Mouse (Mus musculus) adrenal gland, postnatal 36 days (tissue): ENCODE data around the gene Zcchc24. TPM values are rescaled to one million over a fixed set of nuclear protein-coding genes. Genes with fewer than 3 reads are reported as not detected.
A peak's percentile ranks its signal among the peaks of the same experiment; 100 is the strongest.

ENCODE experiments used
- DNase-seq, 2 experiments: peaks; one replicate each; pipeline ENCODE4 v3.0.0; 2021; ENCODE audit warnings: mixed read lengths in 1 of 2
- total RNA-seq, 2 experiments: library from RNA; stranded (reverse); gene quantifications; 2 replicates each; pipeline ENCODE4 v1.2.3; 2021

The Zcchc24 gene
- total RNA-seq, 2 experiments from 2014 or later = 21.2 to 21.3 TPM

GRCm38 (mm10) chr14:25747996-25748756 is 20.7 kb downstream of the Zcchc24 start:
- peak in 1 of 2 experiments; percentile 34 for DNase-seq

GRCm38 (mm10) chr14:25746971-25747945 is 21.6 kb downstream of the Zcchc24 start:
- peak; percentile 46 to 59 for DNase-seq

- no peak for DNase-seq
These were observed 22.5 kb downstream of the Zcchc24 start for GRCm38 (mm10) chr14:25746371-25746770.

- DNase-seq = peak in 1 of 2 experiments; percentile 24
These were observed 23.3 kb downstream of the Zcchc24 start for GRCm38 (mm10) chr14:25745365-25746184.

GRCm38 (mm10) chr14:25742943-25743342 is 25.9 kb downstream of the Zcchc24 start:
- DNase-seq = peak in 1 of 2 experiments; percentile 29

GRCm38 (mm10) chr14:25741840-25742367 is 26.9 kb downstream of the Zcchc24 start:
- no peak for DNase-seq

- DNase-seq = no peak
These were observed 27.6 kb downstream of the Zcchc24 start for GRCm38 (mm10) chr14:25741211-25741610.

GRCm38 (mm10) chr14:25739957-25740565 is 28.8 kb downstream of the Zcchc24 start:
- no peak for DNase-seq

GRCm38 (mm10) chr14:25738591-25739001 is 30.2 kb downstream of the Zcchc24 start:
- no peak for DNase-seq

- peak; percentile 47 to 60 for DNase-seq
These were observed 32.2 kb downstream of the Zcchc24 start for GRCm38 (mm10) chr14:25736589-25736988.

- DNase-seq = no peak
These were observed 32.7 kb downstream of the Zcchc24 start for GRCm38 (mm10) chr14:25736140-25736539.

GRCm38 (mm10) chr14:25734736-25735716 is 33.8 kb downstream of the Zcchc24 start:
- DNase-seq = no peak

- no peak for DNase-seq
These were observed 41.7 kb downstream of the Zcchc24 start for GRCm38 (mm10) chr14:25727149-25727510.

GRCm38 (mm10) chr14:25726226-25727148 is 42.4 kb downstream of the Zcchc24 start:
- DNase-seq = peak; percentile 63 to 68

GRCm38 (mm10) chr14:25725690-25726089 is 43.1 kb downstream of the Zcchc24 start:
- DNase-seq = peak; percentile 20 to 64

- peak; percentile 44 to 65 for DNase-seq
These were observed 43.8 kb downstream of the Zcchc24 start for GRCm38 (mm10) chr14:25725032-25725497.

GRCm38 (mm10) chr14:25720962-25721707 is 47.7 kb downstream of the Zcchc24 start:
- no peak for DNase-seq

GRCm38 (mm10) chr14:25719371-25719770 is 49.5 kb downstream of the Zcchc24 start:
- DNase-seq = no peak
